Mouse (Mus musculus) lung, adult 2 months (tissue): ENCODE results near the gene Iqcd.

Experiments used
- CTCF ChIP-seq: fragments of 200-500 bp; IDR thresholded peaks from 2 replicates; pipeline ENCODE4 v1.5.1; 2011; ENCODE audit warnings: mild to moderate bottlenecking, low read length, control low read depth; ENCODE audit not compliant: insufficient read depth
- POLR2A ChIP-seq: fragments of 200-500 bp; IDR thresholded peaks from 2 replicates; pipeline ENCODE4 v1.6.1; 2011; ENCODE audit warnings: low read depth, mild to moderate bottlenecking, control low read depth, low read length, borderline replicate concordance; ENCODE audit errors: extremely low read depth

GRCm38 (mm10) chr5:120647814-120648491 lies 59.1 kb downstream of the Iqcd start:
- TF ChIP-seq CTCF (no peak), POLR2A (no peak)
